Mouse (Mus musculus) left cerebral cortex, postnatal 4 days (tissue): ENCODE results near the gene Larp1. TPM values are rescaled to one million over a fixed set of nuclear protein-coding genes. Genes with fewer than 3 reads are reported as not detected.
"Not testable (repeated sequence)": the region's sequence is repeated elsewhere in the genome, so short reads cannot be mapped to it uniquely, and the experiment has no call there.

Experiments
- DNase-seq: peaks from one replicate; pipeline ENCODE4 v3.0.0-alpha.2; 2022
- intact Hi-C: fragments of 180-260 bp; cut with DNase I; formaldehyde crosslinking; loops from one replicate; pipeline ENCODE4 v1.15.1; 2025
- total RNA-seq, 2 experiments: library from RNA; stranded (reverse); gene quantifications; 2 replicates each; pipeline ENCODE4 v1.2.3; 2021

Larp1 gene
- total RNA-seq, 2 experiments from 2014 or later: 97.9 to 100.0 TPM

- intact Hi-C loops: no loop called here
- no peak for DNase-seq
Measured at GRCm38 (mm10) chr11:58024671-58025070, 15.8 kb downstream of the Larp1 start.

- DNase-seq: no peak
- intact Hi-C loops: no loop called here
Measured at GRCm38 (mm10) chr11:58025881-58026280, 17.0 kb downstream of the Larp1 start.

- no peak for DNase-seq
- intact Hi-C loops: no loop called here
Measured at GRCm38 (mm10) chr11:58026337-58026736, 17.5 kb downstream of the Larp1 start.

GRCm38 (mm10) chr11:58026860-58027259, 18.0 kb downstream of the Larp1 start:
- intact Hi-C loops: no loop called here
- DNase-seq: no peak

- DNase-seq: no peak
- intact Hi-C loops: no loop called here
Measured at GRCm38 (mm10) chr11:58028981-58029380, 20.1 kb downstream of the Larp1 start.

GRCm38 (mm10) chr11:58029869-58030268, 21.0 kb downstream of the Larp1 start:
- DNase-seq: no peak
- intact Hi-C loops: loop anchor here (5.0 kb wide), 1 partner anchor 833 kb away; no protein-coding TSS in a partner anchor

- DNase-seq: no peak
- intact Hi-C loops: loop anchor here (5.0 kb wide), 1 partner anchor 834 kb away; no protein-coding TSS in a partner anchor
Measured at GRCm38 (mm10) chr11:58031176-58031575, 22.3 kb downstream of the Larp1 start.

GRCm38 (mm10) chr11:58033635-58034034, 24.8 kb downstream of the Larp1 start:
- DNase-seq: no peak
- intact Hi-C loops: loop anchor here (5.0 kb wide), 1 partner anchor 836 kb away; no protein-coding TSS in a partner anchor

GRCm38 (mm10) chr11:58039027-58039426, 30.2 kb downstream of the Larp1 start:
- DNase-seq: peak; percentile 11

GRCm38 (mm10) chr11:58042861-58043431, 34.1 kb downstream of the Larp1 start:
- intact Hi-C loops: no loop called here
- DNase-seq: no peak

More at GRCm38 (mm10) chr11:58039027-58039426, 30.2 kb downstream of the Larp1 start:
- intact Hi-C loops: no loop called here

GRCm38 (mm10) chr11:58046438-58046837, 37.6 kb downstream of the Larp1 start:
- intact Hi-C loops: no loop called here
- no peak for DNase-seq

- DNase-seq: peak; percentile 30
- intact Hi-C loops: loop anchor here (5.0 kb wide), 1 partner anchor 105 kb away; no protein-coding TSS in a partner anchor
Measured at GRCm38 (mm10) chr11:58057455-58057854, 48.6 kb downstream of the Larp1 start.

- DNase-seq: not testable (repeated sequence)
- intact Hi-C loops: loop anchor here (5.0 kb wide), 1 partner anchor 107 kb away; no protein-coding TSS in a partner anchor
Measured at GRCm38 (mm10) chr11:58059752-58060151, 50.9 kb downstream of the Larp1 start.

- DNase-seq, intact Hi-C loops: not testable (repeated sequence)
Measured at GRCm38 (mm10) chr11:58061218-58061617, 52.4 kb downstream of the Larp1 start.

GRCm38 (mm10) chr11:58062586-58062985, 53.7 kb downstream of the Larp1 start:
- intact Hi-C loops: no loop called here
- DNase-seq: no peak

- no peak for DNase-seq
- intact Hi-C loops: no loop called here
Measured at GRCm38 (mm10) chr11:58065025-58065424, 56.2 kb downstream of the Larp1 start.

GRCm38 (mm10) chr11:58072978-58073377, 64.1 kb downstream of the Larp1 start:
- no peak for DNase-seq
- intact Hi-C loops: no loop called here

GRCm38 (mm10) chr11:58077270-58077669, 68.4 kb downstream of the Larp1 start:
- no peak for DNase-seq
- intact Hi-C loops: no loop called here

GRCm38 (mm10) chr11:58081716-58082115, 72.9 kb downstream of the Larp1 start:
- intact Hi-C loops: no loop called here
- no peak for DNase-seq

GRCm38 (mm10) chr11:58092541-58092940, 83.7 kb downstream of the Larp1 start:
- no peak for DNase-seq
- intact Hi-C loops: no loop called here

- DNase-seq: no peak
- intact Hi-C loops: no loop called here
Measured at GRCm38 (mm10) chr11:58093021-58093528, 84.2 kb downstream of the Larp1 start, which contains the start of gene Gm12248. TSS of gene Gm12248 (minus strand) at chr11:58093134.

GRCm38 (mm10) chr11:58094766-58095165, 85.9 kb downstream of the Larp1 start:
- intact Hi-C loops: loop anchor here (5.0 kb wide), 1 partner anchor 142 kb away; no protein-coding TSS in a partner anchor
- no peak for DNase-seq
